Mouse (Mus musculus) lung, postnatal 36 days (tissue): ENCODE results near the gene Gm20683.

Experiments
- DNase-seq: peaks from one replicate; pipeline ENCODE4 v3.0.0; 2022; ENCODE audit warnings: mixed read lengths

Gm20683 gene

GRCm38 (mm10) chr17:25841117-25841880 is at the start of gene Gm20683:
Gene Gm20683 (minus strand): TSS chr17:25841763.
- DNase-seq: no peak

GRCm38 (mm10) chr17:25888837-25889236 is 47.3 kb upstream of the Gm20683 start:
- no peak for DNase-seq

DNA sequence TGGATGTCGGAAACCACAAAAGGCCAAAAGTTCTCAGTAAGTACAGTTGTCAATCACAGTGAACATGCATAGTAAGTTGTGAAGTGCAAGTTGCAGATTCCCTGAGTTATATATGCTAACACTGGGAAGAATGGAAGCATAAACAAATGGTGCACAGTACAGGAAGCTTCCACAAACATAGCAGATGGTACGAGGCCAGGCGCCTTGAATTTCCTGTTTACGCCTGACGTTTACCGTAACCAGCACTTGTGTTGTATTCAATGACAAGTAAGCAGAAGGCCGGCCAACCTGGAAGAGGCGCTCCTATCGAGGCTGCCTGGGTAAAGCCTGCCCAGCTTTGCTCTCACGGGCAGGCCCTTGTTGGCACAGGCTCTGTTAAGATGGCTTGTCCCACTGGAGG is 45.9 kb upstream of the Gm20683 start:
- peak; percentile 72 for DNase-seq

DNA sequence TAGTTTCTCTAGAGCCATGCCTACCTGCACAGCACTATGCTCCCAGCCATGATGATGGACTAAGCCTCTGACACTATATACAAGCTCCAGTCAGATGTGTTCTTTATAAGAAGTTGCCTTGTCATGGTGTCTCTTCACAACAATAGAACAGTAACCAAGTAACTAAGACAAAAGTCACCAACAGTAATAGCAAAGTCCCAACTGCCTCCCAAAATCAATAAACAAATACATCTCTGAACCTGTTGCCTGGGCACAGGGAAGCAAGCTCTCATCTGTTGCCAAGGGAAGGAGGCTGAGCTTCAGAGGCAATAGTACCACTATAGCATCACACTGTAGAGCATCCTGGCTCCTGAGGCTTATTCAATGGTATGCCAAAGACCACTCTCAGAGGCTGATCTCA is 45.2 kb upstream of the Gm20683 start:
- no peak for DNase-seq

DNA sequence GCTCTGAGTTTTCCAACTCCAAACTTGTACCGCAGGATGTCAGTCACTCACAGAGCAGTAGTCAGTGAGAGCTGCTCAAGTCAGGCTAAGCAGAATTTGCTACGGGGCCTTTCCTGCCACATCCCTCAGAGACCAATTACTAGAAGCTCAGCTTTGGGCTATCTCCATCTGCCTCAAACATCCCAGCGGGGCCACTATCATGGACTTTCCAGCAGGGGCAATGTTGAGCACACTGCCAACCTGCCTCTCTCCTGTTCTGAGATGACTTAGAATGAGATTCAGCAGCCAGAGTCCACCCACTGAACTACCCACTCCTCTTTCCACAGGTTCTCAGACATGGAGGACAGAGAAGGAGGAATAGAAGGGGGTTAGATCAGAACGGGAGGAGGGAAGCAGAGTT is 44.1 kb upstream of the Gm20683 start:
- no peak for DNase-seq

GRCm38 (mm10) chr17:25883824-25884223 is 42.3 kb upstream of the Gm20683 start:
- DNase-seq: no peak

- DNase-seq: no peak
These were observed 41.7 kb upstream of the Gm20683 start for GRCm38 (mm10) chr17:25883268-25883667.

- DNase-seq: no peak
These were observed 40.7 kb upstream of the Gm20683 start for GRCm38 (mm10) chr17:25882306-25882705.

- DNase-seq: no peak
These were observed 40.1 kb upstream of the Gm20683 start for GRCm38 (mm10) chr17:25881691-25882090.

GRCm38 (mm10) chr17:25880913-25881641 is 39.5 kb upstream of the Gm20683 start:
- DNase-seq: no peak

- DNase-seq: no peak
These were observed 38.8 kb upstream of the Gm20683 start, which contains the start of gene Wfikkn1 for GRCm38 (mm10) chr17:25880196-25880910. Gene Wfikkn1 (minus strand): TSS chr17:25880858.

GRCm38 (mm10) chr17:25879750-25880149 is 38.2 kb upstream of the Gm20683 start:
- no peak for DNase-seq

DNA sequence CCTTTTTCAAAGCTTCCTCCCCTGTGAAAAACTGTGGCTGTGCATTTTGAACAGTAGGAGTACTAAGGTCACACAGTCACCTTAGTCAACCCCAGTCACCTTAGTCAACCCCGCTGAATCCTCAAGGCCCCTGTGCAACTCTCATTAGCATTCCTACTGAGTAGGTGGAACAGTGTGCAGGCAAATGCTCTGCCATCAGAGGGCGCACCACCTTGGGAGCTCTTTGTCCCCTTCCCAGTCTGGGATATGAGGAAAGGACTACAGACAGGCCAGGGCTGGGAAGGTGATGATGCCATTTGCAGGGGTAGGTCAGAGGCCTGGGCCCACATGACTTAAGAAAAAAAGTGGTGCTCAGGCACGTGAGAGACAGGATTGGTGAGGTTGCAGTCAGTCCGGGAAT is 37.7 kb upstream of the Gm20683 start:
- peak; percentile 37 for DNase-seq

GRCm38 (mm10) chr17:25878611-25879180 is 37.1 kb upstream of the Gm20683 start:
- DNase-seq: no peak

DNA sequence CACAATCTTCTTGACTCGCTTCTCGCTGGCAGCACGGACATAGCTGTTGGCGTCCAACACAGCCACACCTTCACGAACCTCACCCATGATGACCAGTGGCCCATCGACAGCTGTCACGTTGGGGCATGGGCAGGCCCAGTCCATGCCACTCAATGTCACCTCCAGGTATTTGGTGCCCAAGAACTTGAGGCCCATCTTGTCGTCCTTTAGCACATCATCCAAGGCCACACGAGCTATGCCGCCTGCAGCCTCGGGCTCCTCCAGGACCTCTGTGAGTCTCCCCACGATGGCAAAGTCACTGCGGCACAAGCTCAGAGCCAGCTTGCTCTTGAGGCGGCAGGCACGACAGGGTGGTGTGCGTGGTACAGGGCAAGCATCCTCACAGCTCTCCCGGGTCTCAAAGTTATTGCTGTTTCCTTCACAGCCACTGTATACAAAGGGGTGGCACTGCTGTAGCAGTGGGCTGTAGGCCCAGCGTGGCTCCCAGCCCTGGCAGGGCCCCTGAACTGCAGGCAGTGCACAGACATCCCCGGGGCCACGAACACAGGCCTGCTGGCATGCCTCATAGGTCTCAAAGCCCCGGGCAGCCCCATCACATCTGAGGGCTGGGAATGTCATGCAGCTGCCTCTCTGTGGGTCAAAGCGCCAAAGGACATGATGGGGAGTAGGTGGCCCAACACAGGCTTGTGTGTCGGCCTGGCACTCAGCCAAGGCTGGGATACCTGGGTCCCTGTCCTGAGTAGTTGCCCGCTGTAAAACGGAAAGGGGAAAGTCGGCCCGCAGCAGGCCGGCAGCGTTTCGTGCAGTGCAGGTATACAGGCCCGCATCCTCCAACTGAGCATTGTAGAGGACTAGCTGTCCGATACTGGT is 36.4 kb upstream of the Gm20683 start:
- no peak for DNase-seq

DNA sequence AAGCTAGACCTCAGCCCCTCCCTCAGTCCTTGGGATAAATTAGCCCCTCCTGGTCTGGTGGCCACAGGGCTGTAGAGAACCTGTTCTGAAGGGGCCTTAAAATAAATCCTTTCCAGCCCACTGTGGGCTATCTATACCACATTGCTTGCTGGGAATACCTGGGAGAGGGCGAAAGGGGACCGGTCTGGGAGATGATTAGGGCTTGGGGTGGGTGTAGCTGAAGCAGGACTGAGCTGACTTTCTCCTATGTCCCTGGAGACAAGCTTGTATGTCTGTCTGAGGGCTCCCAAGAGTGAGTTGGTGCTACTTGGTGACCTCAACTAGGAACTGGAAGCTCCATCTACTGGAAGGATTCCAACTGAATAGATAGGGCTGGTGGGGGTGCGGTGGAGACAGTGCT is 35.5 kb upstream of the Gm20683 start:
- DNase-seq: no peak

DNA sequence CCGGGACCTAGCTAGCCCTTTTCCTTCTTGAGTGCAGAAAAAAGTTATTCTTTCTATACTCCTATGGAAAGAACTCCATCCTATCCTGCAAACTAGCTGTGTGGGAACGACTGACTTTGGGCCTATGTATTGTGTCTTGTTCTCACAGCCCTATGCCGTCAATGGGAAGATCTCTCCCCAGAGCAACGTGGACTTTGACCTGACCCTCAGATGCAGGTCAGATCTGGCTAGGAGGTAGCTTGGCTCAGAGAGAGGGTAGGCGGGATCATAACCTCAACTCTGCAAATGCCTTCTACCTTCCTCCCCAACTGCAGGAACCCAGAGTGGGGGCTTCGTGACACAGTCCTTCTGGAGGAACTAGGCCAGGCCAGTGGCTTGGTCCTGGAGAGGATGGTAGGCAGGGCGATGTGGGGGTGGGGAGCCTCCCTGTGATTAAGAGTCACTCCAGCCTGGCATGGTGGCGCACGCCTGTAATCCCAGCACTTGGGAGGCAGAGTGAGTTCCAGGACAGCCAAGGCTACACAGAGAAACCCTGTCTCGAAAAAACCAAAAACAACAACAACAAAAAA is 34.9 kb upstream of the Gm20683 start:
- DNase-seq: no peak

- peak; percentile 92 for DNase-seq
These were observed 33.9 kb upstream of the Gm20683 start for GRCm38 (mm10) chr17:25875171-25876136.

- DNase-seq: peak; percentile 98
These were observed 33.2 kb upstream of the Gm20683 start, which contains the start of gene Mettl26 for GRCm38 (mm10) chr17:25874721-25875170. Gene Mettl26 (plus strand): TSS chr17:25875074.

GRCm38 (mm10) chr17:25874148-25874720 is 32.7 kb upstream of the Gm20683 start:
- no peak for DNase-seq
